Mouse (Mus musculus) kidney, embryonic 14.5 days (tissue): Measurements from ENCODE around the gene Slc38a6. TPM values are rescaled to one million over a fixed set of nuclear protein-coding genes. Genes with fewer than 3 reads are reported as not detected.

Experiments used
- ATAC-seq: fragments of 200-750 bp; cut with Nextera tagmentation; 2 replicates; pipeline ENCODE4 v1.8.0; 2017; ENCODE audit warnings: moderate number of reproducible peaks, mild to moderate bottlenecking, moderate TSS enrichment, moderate library complexity; ENCODE audit not compliant: low FRiP score, low TSS enrichment
- H3K27ac ChIP-seq: fragments of 300-500 bp; sonication (generic); 2 replicates; pipeline ENCODE4 v1.5.1; 2014; ENCODE audit warnings: low read depth, mild to moderate bottlenecking, low read length, moderate library complexity, mixed read lengths
- H3K27me3 ChIP-seq: fragments of 300-500 bp; sonication (generic); 2 replicates; pipeline ENCODE4 v1.6.1; 2014; ENCODE audit warnings: mild to moderate bottlenecking, low read length; ENCODE audit not compliant: control insufficient read depth, insufficient read depth
- H3K36me3 ChIP-seq: fragments of 300-500 bp; sonication (generic); 2 replicates; pipeline ENCODE4 v1.6.1; 2014; ENCODE audit warnings: low read length, mixed read lengths; ENCODE audit not compliant: control insufficient read depth, insufficient read depth
- H3K4me1 ChIP-seq: fragments of 300-500 bp; sonication (generic); 2 replicates; pipeline ENCODE4 v1.6.1; 2014; ENCODE audit warnings: low read length, mixed read lengths; ENCODE audit not compliant: control insufficient read depth, insufficient read depth
- H3K4me2 ChIP-seq: fragments of 300-500 bp; sonication (generic); replicated peaks from 2 replicates; pipeline ENCODE4 v1.6.1; 2014; ENCODE audit warnings: low read depth, mild to moderate bottlenecking, low read length
- H3K4me3 ChIP-seq: fragments of 300-500 bp; sonication (generic); 2 replicates; pipeline ENCODE4 v1.5.1; 2014; ENCODE audit warnings: mild to moderate bottlenecking, low read length
- H3K9ac ChIP-seq: fragments of 300-500 bp; sonication (generic); 2 replicates; pipeline ENCODE4 v1.6.1; 2014; ENCODE audit warnings: low read depth, mild to moderate bottlenecking, low read length, moderate library complexity
- H3K9me3 ChIP-seq: fragments of 300-500 bp; sonication (generic); 2 replicates; pipeline ENCODE4 v1.6.1; 2016; ENCODE audit warnings: low read length; ENCODE audit not compliant: control insufficient read depth
- WGBS: fragments of 180-500 bp; shearing (Covaris S2); extraction: QIAGEN DNeasy Blood & Tissue Kit; methylation state at CpG from one replicate; pipeline ENCODE4 v1.1.7; 2014; 5-methylcytosine and 5-hydroxymethylcytosine counted together
- polyA plus RNA-seq: library from polyadenylated mRNA; unstranded; fragments of >200 nt; fragmentation: Nextera tagmentation; extraction: Ambion mirVana; gene quantifications from 2 replicates; pipeline ENCODE4 v1.2.1, GENCODE M21; 2014

Slc38a6 gene
- polyA plus RNA-seq, 1 experiment from 2014 or later = 11.1 TPM

DNA sequence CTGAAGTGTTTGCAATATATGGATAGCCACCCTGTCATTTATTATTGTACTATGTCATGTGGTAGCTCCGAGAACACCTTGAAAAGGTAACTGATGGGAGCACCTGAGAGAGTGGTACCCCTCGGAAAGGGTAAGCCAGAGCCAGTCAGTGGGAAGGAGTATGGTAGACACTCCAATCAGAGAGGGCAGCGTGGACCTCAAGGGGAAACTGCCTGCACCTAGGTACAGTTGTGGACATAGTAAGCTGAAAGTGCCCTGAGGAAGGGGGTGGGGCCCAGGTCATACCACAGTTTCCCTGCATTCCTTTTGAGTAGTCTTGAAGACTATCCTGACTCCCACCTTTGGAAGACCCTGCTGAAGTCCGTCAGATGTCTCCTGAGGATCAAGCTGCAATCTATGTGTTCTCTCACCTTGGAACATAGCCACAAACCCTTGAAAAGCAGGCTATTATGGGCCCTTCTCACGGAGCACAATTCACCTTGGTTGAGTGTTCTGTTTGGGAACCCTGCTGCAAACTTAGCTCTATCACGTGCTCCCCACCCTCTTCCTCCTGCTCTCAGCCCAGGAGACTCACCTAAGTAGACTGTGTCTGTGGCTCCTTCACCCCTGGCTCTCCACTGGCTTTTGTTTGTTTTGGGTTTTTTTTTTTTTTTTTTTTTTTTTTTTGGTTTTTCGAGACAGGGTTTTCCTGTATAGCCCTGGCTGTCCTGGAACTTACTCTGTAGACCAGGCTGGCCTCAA, 82.5 kb downstream of the Slc38a6 start:
- Histone ChIP-seq H3K9ac (no peak overlapping the region), H3K9me3 (no peaks in the 10 kb centered on the region)
- 78% methylated on average over 7 of the region's 7 CpGs for WGBS

DNA sequence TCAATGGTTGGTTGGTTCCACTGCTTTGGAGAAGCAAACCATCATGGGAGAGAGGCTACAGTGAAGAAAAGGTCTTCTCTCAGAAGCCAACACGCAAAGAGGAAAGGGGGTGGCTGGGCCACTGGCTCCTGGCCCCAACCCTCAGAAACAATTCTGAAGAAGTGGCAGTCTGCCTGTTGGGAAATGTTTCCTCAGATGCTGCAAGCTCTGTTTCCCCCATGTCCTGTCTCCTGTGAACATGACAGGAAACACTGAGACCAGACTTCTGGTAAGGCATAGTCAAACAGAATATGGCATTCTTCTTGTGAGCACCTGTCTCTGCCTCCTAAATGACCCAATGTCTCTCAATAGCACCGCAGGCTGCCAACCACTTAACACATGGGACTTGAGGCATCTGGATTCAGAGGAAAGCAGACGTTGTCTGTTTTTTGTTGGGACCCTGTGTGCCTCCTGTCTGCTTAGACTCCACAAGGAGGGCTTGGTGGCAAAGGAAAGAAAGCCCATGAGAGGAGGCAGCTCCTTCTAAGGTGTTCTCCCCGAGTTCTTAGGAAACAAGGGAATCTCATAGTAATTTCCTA, 83.9 kb downstream of the Slc38a6 start:
- WGBS = 86% methylated on average over 4 of the region's 4 CpGs
- no peaks in the 10 kb centered on the region for H3K36me3 ChIP-seq
- H3K9me3 ChIP-seq = no peaks in the 10 kb centered on the region
- ATAC-seq = no peak
- H3K9ac ChIP-seq = no peak overlapping the region
- H3K27ac ChIP-seq = no peak overlapping the region
- H3K4me1 ChIP-seq = peaks cover 5% of the 10 kb centered on the region; the same call in 1 of the 2 replicates
- H3K4me2 ChIP-seq = no peak overlapping the region
- H3K4me3 ChIP-seq = no peak overlapping the region
- no peaks in the 10 kb centered on the region for H3K27me3 ChIP-seq

More for the DNA sequence above, 82.5 kb downstream of the Slc38a6 start:
- Histone ChIP-seq H3K36me3 (no peaks in the 10 kb centered on the region), H3K27ac (no peak overlapping the region), H3K4me3 (no peak overlapping the region), H3K4me2 (no peak overlapping the region), H3K4me1 (peaks cover 5% of the 10 kb centered on the region; the same call in 1 of the 2 replicates), H3K27me3 (no peaks in the 10 kb centered on the region)
- ATAC-seq = no peak

DNA sequence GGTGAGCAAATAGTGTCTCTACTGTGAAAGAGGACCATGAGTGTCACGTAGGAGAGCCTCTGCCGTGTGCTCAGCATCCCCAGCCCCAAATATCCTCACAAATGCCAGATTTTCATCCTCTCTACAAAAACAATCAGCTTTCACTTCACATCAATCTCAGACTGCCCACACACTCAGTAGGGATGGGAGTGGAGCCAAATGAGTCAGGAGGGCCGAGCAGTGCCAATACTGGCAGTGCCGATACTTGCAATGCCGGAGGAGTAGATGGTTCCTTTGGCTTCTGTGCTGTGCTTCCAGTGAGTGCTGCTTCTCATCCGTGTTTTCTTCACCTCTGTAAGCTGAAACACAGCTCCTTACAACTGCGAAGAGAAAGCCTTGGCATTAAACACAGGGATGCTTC, 84.6 kb downstream of the Slc38a6 start:
- no peaks in the 10 kb centered on the region for H3K36me3 ChIP-seq
- ATAC-seq = no peak
- peaks cover 5% of the 10 kb centered on the region; the same call in 1 of the 2 replicates for H3K4me1 ChIP-seq
- no peak overlapping the region for H3K27ac ChIP-seq
- H3K4me2 ChIP-seq = no peak overlapping the region
- WGBS = 88% methylated on average over 7 of the region's 7 CpGs
- H3K27me3 ChIP-seq = no peaks in the 10 kb centered on the region
- H3K4me3 ChIP-seq = no peak overlapping the region
- no peak overlapping the region for H3K9ac ChIP-seq
- no peaks in the 10 kb centered on the region for H3K9me3 ChIP-seq

DNA sequence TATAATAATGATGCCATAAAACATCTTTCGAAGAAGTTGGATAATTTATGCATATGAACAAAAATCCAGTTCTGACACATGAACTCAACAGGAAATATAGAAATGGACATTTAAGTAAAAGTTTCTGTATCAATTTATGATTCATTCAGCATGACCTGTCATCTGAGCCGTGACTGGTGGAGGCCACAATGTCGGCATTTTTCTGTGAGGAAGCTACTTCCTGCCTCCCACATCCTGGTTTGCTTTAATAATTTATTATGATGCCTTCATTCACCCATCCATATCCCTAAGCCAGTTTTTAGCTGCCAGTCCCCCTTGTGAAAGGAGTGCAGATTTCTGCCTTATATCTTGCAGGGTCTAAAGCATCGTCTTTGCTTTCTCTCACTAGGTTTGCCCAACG, 91.4 kb downstream of the Slc38a6 start:
- Histone ChIP-seq H3K36me3 (no peaks in the 10 kb centered on the region), H3K27me3 (no peaks in the 10 kb centered on the region), H3K9me3 (no peaks in the 10 kb centered on the region), H3K4me3 (no peak overlapping the region), H3K27ac (no peak overlapping the region), H3K4me1 (peaks cover 2% of the 10 kb centered on the region; the same call in 1 of the 2 replicates), H3K4me2 (no peak overlapping the region), H3K9ac (no peak overlapping the region)
- ATAC-seq = no peak
- 70% methylated on average over 5 of the region's 5 CpGs for WGBS

DNA sequence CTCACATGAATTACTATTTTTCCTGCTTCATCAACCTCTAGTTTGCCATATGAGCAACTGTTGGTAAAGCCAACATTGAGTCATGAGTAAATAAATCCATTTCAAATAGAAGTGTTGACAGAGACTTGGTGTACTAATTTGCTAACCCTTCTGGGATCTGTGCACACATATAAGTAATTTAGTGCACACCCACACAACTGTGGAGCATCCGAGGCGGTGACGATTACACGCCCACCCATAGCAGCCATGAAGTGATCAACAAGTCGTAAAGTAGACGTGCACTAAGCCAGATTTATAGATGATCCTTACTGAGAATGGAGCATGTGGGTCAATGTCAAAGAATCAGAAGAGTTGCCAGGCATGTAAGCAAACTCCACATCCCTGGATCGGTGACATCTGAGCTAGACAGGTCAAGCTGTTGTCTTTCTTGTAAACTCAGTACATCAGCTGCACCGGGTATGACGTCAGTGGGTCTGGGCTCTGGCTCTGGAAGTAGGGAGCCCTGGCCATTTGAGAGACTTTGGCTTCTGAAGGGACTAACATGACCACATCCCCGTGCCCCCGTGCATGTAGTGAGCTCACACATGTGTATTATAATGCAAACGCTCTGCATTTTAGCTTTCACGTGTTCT, 92.3 kb downstream of the Slc38a6 start:
- no peak overlapping the region for H3K9ac ChIP-seq
- no peaks in the 10 kb centered on the region for H3K9me3 ChIP-seq
- peaks cover 4% of the 10 kb centered on the region; the same call in 1 of the 2 replicates for H3K4me1 ChIP-seq
- 51% methylated on average over 13 of the region's 13 CpGs for WGBS
- no peak overlapping the region for H3K4me2 ChIP-seq
- H3K36me3 ChIP-seq = no peaks in the 10 kb centered on the region
- no peak overlapping the region for H3K4me3 ChIP-seq
- no peak for ATAC-seq
- H3K27me3 ChIP-seq = no peaks in the 10 kb centered on the region
- H3K27ac ChIP-seq = no peak overlapping the region

DNA sequence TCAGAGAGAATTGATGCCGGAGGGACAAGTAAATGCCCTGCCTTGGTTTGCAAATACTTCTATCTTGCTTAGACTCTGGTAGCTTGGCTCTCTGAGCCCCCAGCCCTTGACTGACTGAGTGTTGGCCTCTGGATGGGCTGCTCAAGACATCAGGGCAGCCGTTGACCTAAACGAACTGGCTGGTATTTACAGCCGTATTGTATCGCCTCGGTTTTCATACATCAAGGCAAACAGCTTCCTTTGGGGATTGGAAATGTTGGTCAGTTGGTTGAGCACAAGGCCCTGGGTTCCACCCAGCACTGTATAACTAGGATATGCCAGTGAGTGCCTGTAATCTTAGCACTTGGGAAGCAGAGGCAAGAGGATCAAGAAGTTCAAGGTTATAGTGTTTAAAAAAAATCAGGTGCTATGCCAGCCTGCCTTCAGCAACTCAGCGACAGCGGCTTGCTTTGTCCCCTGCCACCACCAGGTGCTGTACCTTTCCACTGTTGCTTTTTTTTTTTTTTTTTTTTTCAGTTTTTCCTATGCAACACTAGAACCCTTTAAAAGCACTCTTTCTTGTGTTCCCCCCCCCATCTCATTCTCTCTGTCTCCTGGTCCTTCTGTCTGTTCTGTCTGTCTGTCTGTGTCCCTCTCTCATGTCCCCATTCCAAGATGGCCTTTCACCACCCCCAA, 94.2 kb downstream of the Slc38a6 start:
- H3K4me2 ChIP-seq = no peak overlapping the region
- H3K4me1 ChIP-seq = peaks cover 4% of the 10 kb centered on the region; the same call in 1 of the 2 replicates
- no peak overlapping the region for H3K9ac ChIP-seq
- no peaks in the 10 kb centered on the region for H3K9me3 ChIP-seq
- no peak overlapping the region for H3K4me3 ChIP-seq
- no peak for ATAC-seq
- 67% methylated on average over 8 of the region's 8 CpGs for WGBS
- no peaks in the 10 kb centered on the region for H3K36me3 ChIP-seq
- H3K27ac ChIP-seq = no peak overlapping the region
- no peaks in the 10 kb centered on the region for H3K27me3 ChIP-seq

DNA sequence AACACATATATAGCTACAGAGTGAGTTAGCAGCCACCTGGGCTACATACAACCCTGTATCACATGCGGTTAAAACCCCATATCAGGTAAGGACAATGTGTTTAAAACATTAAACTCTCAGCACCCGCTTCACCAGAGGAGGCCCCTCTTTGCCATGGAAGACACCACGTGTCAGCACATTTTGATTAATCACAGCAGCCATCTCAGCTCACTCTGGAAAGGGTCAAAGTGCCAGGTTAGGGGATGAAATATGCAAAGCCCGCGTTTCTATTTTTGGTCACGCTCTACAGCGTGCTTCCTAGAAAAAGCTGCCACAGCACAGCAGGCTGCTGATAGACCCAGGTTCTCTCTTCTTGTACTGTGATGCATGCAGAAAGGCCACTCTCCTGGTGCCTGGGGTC, 94.9 kb downstream of the Slc38a6 start:
- no peaks in the 10 kb centered on the region for H3K9me3 ChIP-seq
- no peak overlapping the region for H3K9ac ChIP-seq
- H3K27ac ChIP-seq = no peak overlapping the region
- H3K4me3 ChIP-seq = no peak overlapping the region
- H3K4me1 ChIP-seq = peaks cover 4% of the 10 kb centered on the region; the same call in 1 of the 2 replicates
- no peak for ATAC-seq
- no peaks in the 10 kb centered on the region for H3K36me3 ChIP-seq
- no peaks in the 10 kb centered on the region for H3K27me3 ChIP-seq
- no peak overlapping the region for H3K4me2 ChIP-seq
- 63% methylated on average over 7 of the region's 7 CpGs for WGBS

DNA sequence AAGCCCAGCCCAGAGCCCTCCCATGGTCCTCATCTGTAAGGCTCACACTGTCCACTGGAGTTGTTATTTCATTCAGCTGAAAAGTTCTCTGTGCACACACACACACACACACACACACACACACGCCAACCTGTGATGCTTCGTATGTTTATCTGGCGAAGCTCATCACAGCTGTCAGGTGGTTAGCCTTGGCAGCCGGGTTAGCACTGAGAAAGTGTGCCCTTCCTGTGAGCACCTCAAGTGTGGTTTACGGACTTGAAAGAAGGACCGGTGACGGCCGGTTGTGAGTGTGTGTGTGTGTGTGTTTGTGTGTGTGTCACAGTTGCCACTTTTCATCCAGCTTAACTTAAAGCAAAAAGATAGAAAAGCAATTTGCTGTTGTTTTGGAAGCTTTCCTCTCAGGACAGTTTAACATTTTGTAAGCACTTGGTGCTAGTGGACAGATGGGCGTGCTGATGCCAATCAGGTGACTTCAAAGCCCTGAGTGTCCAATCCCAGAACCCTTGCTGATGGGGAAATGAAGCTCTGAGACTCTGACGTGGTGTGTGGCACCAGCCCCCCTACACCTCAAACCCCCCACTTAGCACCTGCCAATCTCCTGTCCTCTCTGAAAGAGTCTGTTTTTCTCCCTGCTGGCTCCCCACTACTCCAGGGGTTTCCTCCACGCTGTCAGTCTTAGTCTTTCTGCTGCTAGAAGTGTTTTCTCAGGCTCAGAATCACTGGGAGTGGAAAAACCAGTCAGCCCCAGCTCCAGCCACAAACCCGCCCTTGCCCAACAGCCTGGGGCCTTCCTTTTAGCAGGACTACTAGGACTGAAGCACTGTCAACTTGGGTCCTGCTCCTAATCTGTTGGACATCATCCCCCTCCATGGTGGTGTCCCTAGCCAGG, 96.0 kb downstream of the Slc38a6 start:
- Histone ChIP-seq H3K4me2 (no peak overlapping the region), H3K9me3 (no peaks in the 10 kb centered on the region), H3K4me1 (peaks cover 4% of the 10 kb centered on the region; the same call in 1 of the 2 replicates), H3K27me3 (no peaks in the 10 kb centered on the region), H3K27ac (peak overlapping the region; percentile 64; the same call in 1 of the 2 replicates), H3K4me3 (no peak overlapping the region), H3K9ac (no peak overlapping the region), H3K36me3 (no peaks in the 10 kb centered on the region)
- WGBS = 75% methylated on average over 12 of the region's 12 CpGs
- ATAC-seq = peak; percentile 25; the same call in 1 of the 2 replicates
